Mouse (Mus musculus) liver, embryonic 13.5 days (tissue): Measurements from ENCODE around the gene Stk32c. TPM values are rescaled to one million over a fixed set of nuclear protein-coding genes. Genes with fewer than 3 reads are reported as not detected.

Experiments
- ATAC-seq: fragments of 200-750 bp; cut with Nextera tagmentation; 2 replicates; pipeline ENCODE4 v1.8.0; 2017; ENCODE audit warnings: low read depth, mild to moderate bottlenecking, moderate number of reproducible peaks, moderate library complexity
- DNase-seq: peaks from one replicate; pipeline ENCODE4 v3.0.0; 2022
- H3K27ac ChIP-seq: fragments of 300-500 bp; sonication (generic); 2 replicates; pipeline ENCODE4 v1.5.1; 2015; ENCODE audit warnings: moderate library complexity, mild to moderate bottlenecking, inconsistent platforms
- H3K27me3 ChIP-seq: fragments of 300-500 bp; sonication (generic); 2 replicates; pipeline ENCODE4 v1.6.1; 2015; ENCODE audit warnings: mild to moderate bottlenecking, inconsistent platforms
- H3K36me3 ChIP-seq: fragments of 300-500 bp; sonication (generic); 2 replicates; pipeline ENCODE4 v1.6.1; 2015; ENCODE audit warnings: mild to moderate bottlenecking, inconsistent platforms
- H3K4me1 ChIP-seq: fragments of 300-500 bp; sonication (generic); replicated peaks from 2 replicates; pipeline ENCODE4 v1.6.1; 2015; ENCODE audit warnings: inconsistent platforms
- H3K4me2 ChIP-seq: fragments of 300-500 bp; sonication (generic); 2 replicates; pipeline ENCODE4 v1.6.1; 2015; ENCODE audit warnings: inconsistent platforms, mild to moderate bottlenecking, moderate library complexity
- H3K4me3 ChIP-seq: fragments of 300-500 bp; sonication (generic); replicated peaks from 2 replicates; pipeline ENCODE4 v1.5.1; 2015; ENCODE audit warnings: mild to moderate bottlenecking, inconsistent platforms
- H3K9ac ChIP-seq: fragments of 300-500 bp; sonication (generic); 2 replicates; pipeline ENCODE4 v1.6.1; 2015; ENCODE audit warnings: mild to moderate bottlenecking, inconsistent platforms
- H3K9me3 ChIP-seq: fragments of 300-500 bp; sonication (generic); replicated peaks from 2 replicates; pipeline ENCODE4 v1.6.1; 2016; ENCODE audit warnings: inconsistent platforms
- WGBS: fragments of 180-500 bp; shearing (Covaris S2); methylation state at CpG from one replicate; pipeline ENCODE4 v1.1.7; 2015; ENCODE audit not compliant: insufficient replicate concordance; 5-methylcytosine and 5-hydroxymethylcytosine counted together
- polyA plus RNA-seq: library from polyadenylated mRNA; unstranded; fragments of >200 nt; fragmentation: Nextera tagmentation; extraction: Ambion mirVana; gene quantifications from 2 replicates; pipeline ENCODE4 v1.2.1, GENCODE M21; 2015

Gene Stk32c
- polyA plus RNA-seq, 1 experiment from 2014 or later: not detected

DNA sequence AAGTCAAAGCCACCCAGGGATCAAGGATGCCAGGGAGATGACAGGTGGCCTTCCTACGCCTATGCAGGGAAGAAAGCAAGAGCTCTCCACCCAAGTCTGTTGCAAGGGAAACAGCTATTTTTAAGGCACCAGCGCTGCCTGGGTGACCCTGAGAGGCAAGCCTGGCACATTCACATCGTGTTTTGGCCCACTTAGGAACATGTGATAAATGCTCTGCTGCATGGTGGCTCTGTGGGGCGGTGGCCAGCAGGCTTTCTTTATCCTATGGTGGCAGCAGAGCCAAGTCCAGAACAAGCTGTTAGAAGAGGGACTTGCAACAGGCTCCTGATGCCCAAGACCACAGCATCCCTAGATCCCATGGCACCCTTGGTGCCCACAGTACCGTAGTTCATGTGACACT is 77.9 kb downstream of the Stk32c start:
- Histone ChIP-seq H3K27me3 (no peaks in the 10 kb centered on the region), H3K4me1 (no peaks in the 10 kb centered on the region), H3K4me3 (no peak overlapping the region), H3K4me2 (no peak overlapping the region), H3K9ac (no peak overlapping the region), H3K9me3 (no peaks in the 10 kb centered on the region), H3K36me3 (no peaks in the 10 kb centered on the region), H3K27ac (no peak overlapping the region)
- ATAC-seq: no peak
- WGBS: 66% methylated on average over 5 of the region's 5 CpGs
- DNase-seq: no peak

DNA sequence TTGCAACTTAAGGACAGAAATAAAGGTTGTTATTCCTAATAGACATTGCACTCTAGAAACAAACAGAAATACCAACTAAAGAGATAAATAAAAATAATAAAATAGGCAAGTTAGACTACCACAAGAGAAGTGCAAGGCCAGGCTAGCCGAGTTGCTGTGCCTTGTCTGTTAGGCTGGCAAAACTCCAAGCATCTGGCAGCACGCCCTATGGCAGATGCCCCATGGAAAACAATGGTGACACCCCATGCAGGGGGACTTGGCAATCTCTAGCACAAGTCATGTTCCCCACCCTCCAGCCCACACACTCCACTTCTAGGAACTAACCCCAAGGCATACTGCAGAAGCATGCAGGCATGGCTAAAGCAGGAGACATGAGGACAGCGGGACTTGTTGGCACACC is 79.7 kb downstream of the Stk32c start:
- Histone ChIP-seq H3K27ac (no peak overlapping the region), H3K4me3 (no peak overlapping the region), H3K9ac (no peak overlapping the region), H3K27me3 (no peaks in the 10 kb centered on the region), H3K4me1 (no peaks in the 10 kb centered on the region), H3K4me2 (no peak overlapping the region), H3K36me3 (no peaks in the 10 kb centered on the region), H3K9me3 (no peaks in the 10 kb centered on the region)
- 56% methylated on average over 3 of the region's 3 CpGs for WGBS
- ATAC-seq (no peak), DNase-seq (no peak)

DNA sequence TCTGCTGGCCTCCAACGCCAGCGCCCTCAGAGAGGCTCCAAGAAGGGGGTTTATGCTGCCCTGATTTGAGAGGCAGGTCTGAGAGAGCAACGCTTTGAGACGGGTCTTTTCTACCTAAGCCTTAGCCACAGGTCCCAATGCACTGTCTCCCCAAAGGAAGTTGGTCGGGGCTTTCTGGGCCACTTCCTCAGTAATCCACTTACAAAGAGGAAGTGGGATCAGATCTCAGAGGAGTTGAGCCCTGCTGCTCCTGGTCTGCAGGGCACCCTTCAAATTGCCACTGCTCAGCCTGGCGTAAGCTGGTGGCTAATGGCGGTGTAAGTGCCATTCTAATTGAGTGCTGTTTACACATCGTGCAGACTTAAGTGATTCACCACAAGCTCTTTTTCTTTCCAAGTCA is 81.6 kb downstream of the Stk32c start:
- DNase-seq: no peak
- ATAC-seq: no peak

DNA sequence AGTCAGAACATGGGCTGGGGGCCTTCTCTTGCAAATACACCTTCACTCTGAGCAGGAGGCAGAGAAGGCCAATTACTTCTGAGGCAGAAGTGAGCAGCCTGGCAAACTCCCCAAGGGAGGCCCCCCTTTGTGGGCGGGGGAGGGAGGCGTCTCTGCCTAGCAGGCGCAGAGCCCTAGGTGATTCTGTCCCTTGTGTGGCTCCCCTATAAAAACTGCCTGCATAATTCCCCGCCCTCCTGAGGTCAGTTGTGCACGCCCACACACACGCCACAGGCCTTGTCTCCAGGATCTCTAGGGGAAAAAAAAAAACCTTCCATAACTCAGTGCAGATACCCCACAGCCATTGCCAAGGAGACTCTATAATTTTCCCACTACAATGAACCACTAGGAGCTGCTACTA is 82.7 kb downstream of the Stk32c start:
- H3K27me3 ChIP-seq: no peaks in the 10 kb centered on the region
- ATAC-seq (no peak), DNase-seq (no peak)
- WGBS: 47% methylated on average over 6 of the region's 6 CpGs
- no peak overlapping the region for H3K27ac ChIP-seq
- no peak overlapping the region for H3K4me3 ChIP-seq
- no peaks in the 10 kb centered on the region for H3K36me3 ChIP-seq
- H3K4me2 ChIP-seq: no peak overlapping the region
- H3K9me3 ChIP-seq: no peaks in the 10 kb centered on the region
- no peaks in the 10 kb centered on the region for H3K4me1 ChIP-seq
- H3K9ac ChIP-seq: no peak overlapping the region

More for the DNA sequence above, 81.6 kb downstream of the Stk32c start:
- WGBS: 31% methylated on average over 8 of the region's 8 CpGs
- Histone ChIP-seq H3K9ac (no peak overlapping the region), H3K9me3 (no peaks in the 10 kb centered on the region), H3K36me3 (no peaks in the 10 kb centered on the region), H3K4me2 (no peak overlapping the region), H3K27ac (no peak overlapping the region), H3K27me3 (no peaks in the 10 kb centered on the region), H3K4me3 (no peak overlapping the region), H3K4me1 (no peaks in the 10 kb centered on the region)

DNA sequence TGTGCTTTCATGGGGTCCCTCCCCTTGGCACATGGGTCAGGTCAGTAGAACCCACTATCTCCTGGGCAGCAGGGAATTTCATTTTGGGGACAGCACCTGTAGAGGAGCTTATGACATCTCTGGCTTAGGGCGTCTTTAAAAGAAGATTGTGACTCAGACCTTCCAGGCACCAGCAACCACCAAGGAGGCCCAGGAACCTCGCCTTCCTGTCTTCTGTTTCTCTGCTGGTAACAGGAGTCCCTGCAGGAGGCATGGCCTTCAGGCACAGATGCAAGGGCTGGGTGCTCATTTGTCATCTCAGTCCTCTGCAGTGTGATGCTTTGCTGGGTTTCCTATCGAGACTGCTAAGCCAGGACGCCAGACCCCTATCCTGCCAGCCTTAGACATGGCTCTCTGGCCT is 84.1 kb downstream of the Stk32c start:
- H3K36me3 ChIP-seq: no peaks in the 10 kb centered on the region
- DNase-seq (no peak), ATAC-seq (no peak)
- H3K27ac ChIP-seq: no peak overlapping the region
- no peak overlapping the region for H3K9ac ChIP-seq
- no peaks in the 10 kb centered on the region for H3K27me3 ChIP-seq
- no peaks in the 10 kb centered on the region for H3K4me1 ChIP-seq
- 43% methylated on average over 4 of the region's 4 CpGs for WGBS
- H3K9me3 ChIP-seq: no peaks in the 10 kb centered on the region
- no peak overlapping the region for H3K4me3 ChIP-seq
- no peak overlapping the region for H3K4me2 ChIP-seq

DNA sequence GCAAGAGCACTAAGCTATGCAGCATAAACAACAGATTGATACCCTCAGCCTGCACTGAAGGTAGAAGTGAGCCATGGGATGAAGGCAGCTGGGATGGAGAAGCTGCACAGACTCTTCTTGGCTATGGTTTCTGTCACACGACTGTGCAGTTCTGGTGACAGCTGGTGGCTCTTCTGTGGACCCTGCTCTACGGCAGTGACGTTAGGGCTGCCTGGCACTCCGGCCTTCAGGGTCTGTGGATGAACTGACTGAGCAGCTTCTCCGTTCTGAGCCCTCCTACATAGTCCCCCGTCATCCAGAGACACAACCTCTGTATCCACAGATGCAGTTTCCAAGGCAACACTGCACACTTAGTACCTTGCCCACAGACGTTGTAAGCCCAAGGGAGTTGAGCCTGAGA is 86.6 kb downstream of the Stk32c start:
- Histone ChIP-seq H3K9ac (no peak overlapping the region), H3K36me3 (no peaks in the 10 kb centered on the region), H3K4me2 (no peak overlapping the region), H3K4me3 (no peak overlapping the region), H3K27ac (no peak overlapping the region), H3K9me3 (no peaks in the 10 kb centered on the region), H3K27me3 (no peaks in the 10 kb centered on the region), H3K4me1 (no peaks in the 10 kb centered on the region)
- ATAC-seq (no peak), DNase-seq (no peak)
- WGBS: 66% methylated on average over 7 of the region's 7 CpGs

DNA sequence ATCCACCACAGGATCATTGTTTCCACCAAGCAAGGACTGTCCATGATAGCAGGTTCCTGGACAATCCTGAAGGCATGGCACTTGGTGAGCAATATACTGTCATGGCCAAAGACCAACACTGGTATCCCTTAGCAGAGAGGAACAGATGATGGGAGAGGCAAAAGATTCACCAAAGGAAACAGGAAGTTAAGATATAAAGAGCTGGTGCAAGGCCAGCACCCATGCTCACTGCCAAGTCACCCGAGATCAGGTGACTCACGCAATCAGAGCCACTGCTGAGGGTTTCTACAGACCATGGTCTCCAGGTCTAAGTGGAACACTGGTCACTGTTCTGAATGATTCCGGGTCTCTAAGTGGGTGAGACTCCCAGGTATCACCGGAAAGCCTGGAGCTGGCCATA is 87.2 kb downstream of the Stk32c start:
- Histone ChIP-seq H3K27me3 (no peaks in the 10 kb centered on the region), H3K27ac (no peak overlapping the region), H3K4me2 (no peak overlapping the region), H3K9ac (no peak overlapping the region), H3K36me3 (no peaks in the 10 kb centered on the region), H3K9me3 (no peaks in the 10 kb centered on the region), H3K4me3 (no peak overlapping the region), H3K4me1 (no peaks in the 10 kb centered on the region)
- DNase-seq (no peak), ATAC-seq (no peak)
- 53% methylated on average over 4 of the region's 4 CpGs for WGBS

DNA sequence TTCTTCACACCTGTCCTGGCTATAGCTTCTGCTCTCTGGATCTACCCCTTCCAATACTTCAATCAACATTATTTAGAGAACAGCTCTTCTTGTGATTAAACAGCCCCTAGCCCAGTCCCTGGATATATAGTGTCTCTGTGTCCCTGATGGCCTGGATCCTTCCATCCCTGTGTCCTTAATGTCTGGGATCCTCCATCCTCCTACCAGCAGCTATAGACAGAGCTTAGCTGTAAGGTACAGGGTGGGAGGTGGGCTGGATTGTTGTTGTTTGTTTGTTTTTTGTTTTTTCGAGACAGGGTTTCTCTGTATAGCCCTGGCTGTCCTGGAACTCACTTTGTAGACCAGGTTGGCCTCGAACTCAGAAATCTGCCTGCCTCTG is 93.3 kb downstream of the Stk32c start:
- H3K9me3 ChIP-seq: no peaks in the 10 kb centered on the region
- no peak for DNase-seq
- WGBS: 29% methylated on average over 2 of the region's 2 CpGs
- no peaks in the 10 kb centered on the region for H3K27me3 ChIP-seq
- no peak overlapping the region for H3K27ac ChIP-seq
- H3K4me1 ChIP-seq: no peaks in the 10 kb centered on the region
- H3K9ac ChIP-seq: no peak overlapping the region
- H3K4me3 ChIP-seq: no peak overlapping the region
- no peaks in the 10 kb centered on the region for H3K36me3 ChIP-seq
- no peak for ATAC-seq
- H3K4me2 ChIP-seq: no peak overlapping the region

DNA sequence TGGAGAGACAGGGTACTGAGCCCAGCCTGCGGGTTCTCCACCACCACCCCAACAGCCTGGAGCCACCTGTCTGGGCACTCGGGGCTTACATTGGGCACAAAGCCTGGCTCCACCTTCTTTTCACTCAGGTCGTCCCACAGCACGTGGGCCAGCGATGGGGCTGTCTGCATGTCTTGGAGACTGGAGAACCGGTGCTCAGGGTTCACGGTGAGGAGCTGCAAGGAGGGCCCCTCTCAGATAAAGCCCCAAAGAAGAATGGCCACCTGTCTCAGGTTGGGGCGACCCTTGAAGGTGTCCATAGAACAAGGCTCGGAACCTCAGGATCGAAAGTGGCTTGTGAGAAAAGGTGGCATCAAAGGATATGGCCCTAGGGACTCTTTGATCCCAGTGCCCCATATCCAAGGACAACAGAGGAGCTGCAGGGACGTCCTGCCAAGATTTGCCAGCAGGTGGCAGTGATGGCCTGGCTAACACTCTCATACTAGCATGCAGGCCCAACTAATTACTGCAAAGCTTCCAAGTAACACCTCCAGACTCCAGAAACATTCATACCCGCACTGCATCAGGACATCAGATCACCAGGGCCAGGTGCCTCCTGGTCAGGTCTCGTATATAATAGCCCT is 93.8 kb downstream of the Stk32c start:
- WGBS: 34% methylated on average over 13 of the region's 13 CpGs
- H3K9ac ChIP-seq: no peak overlapping the region

DNA sequence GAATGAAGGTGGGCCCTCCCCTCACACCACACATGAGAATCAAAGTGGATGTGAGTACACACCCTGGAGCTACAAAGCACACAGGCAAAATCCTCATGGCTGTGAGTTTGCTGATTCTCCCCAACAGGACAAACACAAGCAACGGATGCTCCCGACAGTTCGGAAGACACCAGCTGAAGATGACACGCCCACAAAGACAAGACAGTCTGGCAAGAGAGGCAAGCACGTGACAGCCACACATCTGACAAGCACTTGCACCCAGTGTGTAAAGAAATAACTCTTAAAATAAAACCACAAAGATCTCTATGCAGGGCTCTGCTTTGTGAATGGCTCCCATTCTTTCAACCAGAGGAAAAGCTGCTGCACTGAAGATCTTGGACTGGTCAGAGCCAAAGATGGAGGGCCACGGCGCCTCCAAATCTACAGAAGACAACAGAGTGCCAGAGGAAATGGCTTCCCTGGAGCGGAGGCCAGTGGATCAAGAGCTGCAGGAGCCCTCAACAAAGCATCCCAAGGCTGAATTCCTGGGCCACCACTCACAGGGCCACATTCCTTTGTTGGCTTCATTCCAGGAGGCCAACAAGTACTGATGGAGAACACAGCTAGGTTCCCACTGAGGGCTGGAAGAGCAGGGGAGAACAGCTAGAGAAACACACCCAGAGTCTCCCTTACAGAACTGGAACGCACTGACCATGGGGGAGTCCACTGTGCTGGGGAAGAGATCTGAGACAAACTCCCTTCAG is 105.0 kb downstream of the Stk32c start:
- Histone ChIP-seq H3K4me1 (no peaks in the 10 kb centered on the region), H3K4me3 (no peak overlapping the region), H3K36me3 (no peaks in the 10 kb centered on the region), H3K9me3 (no peaks in the 10 kb centered on the region), H3K9ac (no peak overlapping the region), H3K27ac (no peak overlapping the region), H3K27me3 (no peaks in the 10 kb centered on the region), H3K4me2 (no peak overlapping the region)
- DNase-seq (no peak), ATAC-seq (no peak)
- 63% methylated on average over 9 of the region's 9 CpGs for WGBS

More for the DNA sequence above, 93.8 kb downstream of the Stk32c start:
- no peak overlapping the region for H3K4me2 ChIP-seq
- H3K27ac ChIP-seq: no peak overlapping the region
- DNase-seq (peak; percentile 15), ATAC-seq (no peak)
- no peaks in the 10 kb centered on the region for H3K4me1 ChIP-seq
- H3K27me3 ChIP-seq: no peaks in the 10 kb centered on the region
- H3K36me3 ChIP-seq: no peaks in the 10 kb centered on the region
- no peaks in the 10 kb centered on the region for H3K9me3 ChIP-seq
- H3K4me3 ChIP-seq: no peak overlapping the region

DNA sequence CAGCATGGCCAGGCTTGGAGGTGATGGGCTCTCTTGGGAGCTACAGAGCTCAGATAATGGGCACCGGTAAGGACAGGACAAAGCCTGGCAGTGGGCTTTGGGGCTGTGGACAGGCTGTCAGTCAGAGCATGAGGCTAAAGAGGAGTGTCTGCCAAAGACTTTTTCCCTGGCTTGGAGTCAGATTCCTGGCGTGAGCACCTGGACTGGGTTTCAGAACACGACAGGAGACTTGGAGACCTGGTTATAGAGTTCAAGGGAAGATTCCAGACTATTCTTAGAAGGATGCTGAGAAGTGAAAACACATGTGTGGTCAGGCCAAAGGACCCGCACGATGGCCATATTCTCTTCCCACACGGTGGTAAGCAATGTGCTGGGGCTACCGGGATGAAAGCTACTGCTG is 107.4 kb downstream of the Stk32c start:
- no peaks in the 10 kb centered on the region for H3K27me3 ChIP-seq
- DNase-seq: no peak
- no peak overlapping the region for H3K9ac ChIP-seq
- H3K4me3 ChIP-seq: no peak overlapping the region
- no peaks in the 10 kb centered on the region for H3K9me3 ChIP-seq
- H3K4me2 ChIP-seq: no peak overlapping the region
- no peak overlapping the region for H3K27ac ChIP-seq
- 75% methylated on average over 7 of the region's 7 CpGs for WGBS
- no peaks in the 10 kb centered on the region for H3K4me1 ChIP-seq
- no peaks in the 10 kb centered on the region for H3K36me3 ChIP-seq
- no peak for ATAC-seq

DNA sequence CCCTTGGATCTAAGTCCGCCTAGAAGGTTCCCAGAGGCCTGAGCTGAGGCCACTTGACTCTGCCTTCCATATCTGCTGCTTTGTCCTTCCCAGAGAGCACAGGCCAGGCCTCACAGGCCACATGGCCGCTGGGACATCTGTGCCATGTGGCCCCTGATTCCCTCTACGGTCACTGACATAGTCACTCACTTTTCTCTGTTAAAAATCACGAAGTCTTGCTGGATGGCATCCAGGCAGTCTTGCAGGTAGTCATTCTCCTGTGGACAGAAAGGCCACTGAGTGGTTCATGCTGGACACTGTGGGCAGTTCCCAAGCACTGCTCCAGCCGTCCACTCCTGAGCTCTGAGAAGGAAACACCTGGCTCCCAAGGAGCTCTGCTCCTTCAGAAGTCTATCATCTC is 108.0 kb downstream of the Stk32c start:
- H3K4me1 ChIP-seq: no peaks in the 10 kb centered on the region
- ATAC-seq (no peak), DNase-seq (no peak)
- H3K36me3 ChIP-seq: no peaks in the 10 kb centered on the region
- 58% methylated on average over 5 of the region's 5 CpGs for WGBS
- no peak overlapping the region for H3K9ac ChIP-seq
- H3K9me3 ChIP-seq: no peaks in the 10 kb centered on the region
- H3K4me2 ChIP-seq: no peak overlapping the region
- H3K27ac ChIP-seq: no peak overlapping the region
- H3K27me3 ChIP-seq: no peaks in the 10 kb centered on the region
- H3K4me3 ChIP-seq: no peak overlapping the region
